Mouse (Mus musculus): ENCODE results near the gene Slc41a3. TPM values are rescaled to one million over a fixed set of nuclear protein-coding genes. Genes with fewer than 3 reads are reported as not detected.

The Slc41a3 gene
- polyA plus RNA-seq, 1 experiment, result 79.5 TPM

DNA sequence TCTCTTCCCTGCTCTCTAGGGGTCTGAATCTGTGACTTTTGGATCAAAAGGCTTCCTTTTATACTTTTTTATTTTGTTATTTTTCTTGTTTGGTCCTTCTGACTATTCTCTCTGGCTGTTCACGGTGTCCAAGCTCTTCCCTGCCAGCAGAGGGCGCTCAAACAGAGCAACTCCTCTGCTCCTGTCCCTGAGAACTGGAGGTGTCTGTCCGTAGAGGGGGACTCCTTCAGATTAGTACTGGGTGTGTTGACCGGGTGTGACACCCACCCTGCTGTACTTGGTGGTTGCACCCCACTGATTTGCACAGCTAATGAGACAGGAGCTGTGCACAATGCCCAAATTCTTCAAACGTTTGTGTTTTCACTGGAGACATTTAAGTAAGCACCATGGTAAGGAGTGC, 2.7 kb downstream of the Slc41a3 start:
- peak overlapping the region; percentile 65 for H3K4me3 ChIP-seq (ENCODE audit: control insufficient read depth, low read depth, low read length)
- no peaks in the 10 kb centered on the region for H3K27me3 ChIP-seq (ENCODE audit: control insufficient read depth, insufficient read depth, low read length)
- H3K36me3 ChIP-seq (ENCODE audit: control insufficient read depth, insufficient read depth, low read length), result no peaks in the 10 kb centered on the region
- no peak overlapping the region for H3K27ac ChIP-seq (ENCODE audit: control insufficient read depth, insufficient read depth, low read depth, low read length)
- no peak for TF ChIP-seq POLR2A (IDR thresholded peaks at IDR 0.05; ENCODE audit: control insufficient read depth, low read depth, low read length)
- peak; percentile 81; the same call in 1 of the 2 replicates for TF ChIP-seq CTCF (IDR thresholded peaks at IDR 0.05; ENCODE audit: control insufficient read depth, insufficient read depth, insufficient replicate concordance, low read depth, low read length)
- H3K4me1 ChIP-seq (ENCODE audit: control insufficient read depth, insufficient read depth, low read length), result peaks cover 8% of the 10 kb centered on the region

DNA sequence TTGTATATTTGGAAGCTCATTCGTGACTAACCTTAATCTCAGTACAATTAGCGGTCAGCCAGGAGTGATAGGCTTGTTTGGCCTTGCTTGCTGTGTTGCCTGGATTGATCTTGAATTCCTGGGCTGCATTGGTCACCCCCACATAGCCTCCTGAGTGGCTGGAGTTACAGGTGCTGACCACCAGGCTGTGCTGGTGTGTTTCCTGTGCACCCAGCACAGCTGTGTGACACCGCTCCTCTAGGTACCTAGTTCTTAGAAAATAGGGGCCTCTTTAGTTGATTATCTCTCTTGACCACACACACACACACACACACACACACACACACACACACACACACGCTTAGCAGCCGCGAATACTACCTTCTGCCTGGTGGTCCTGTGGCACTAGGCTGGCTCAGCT, 3.7 kb downstream of the Slc41a3 start:
- Histone ChIP-seq H3K36me3 (ENCODE audit: control insufficient read depth, insufficient read depth, low read length) (no peaks in the 10 kb centered on the region), H3K4me3 (ENCODE audit: control insufficient read depth, low read depth, low read length) (peak overlapping the region; percentile 65), H3K27me3 (ENCODE audit: control insufficient read depth, insufficient read depth, low read length) (no peaks in the 10 kb centered on the region), H3K4me1 (ENCODE audit: control insufficient read depth, insufficient read depth, low read length) (peaks cover 8% of the 10 kb centered on the region), H3K27ac (ENCODE audit: control insufficient read depth, insufficient read depth, low read depth, low read length) (no peak overlapping the region; the same call in 1 of the 2 replicates)
- no peak for TF ChIP-seq POLR2A (IDR thresholded peaks at IDR 0.05; ENCODE audit: control insufficient read depth, low read depth, low read length)
- TF ChIP-seq CTCF (IDR thresholded peaks at IDR 0.05; ENCODE audit: control insufficient read depth, insufficient read depth, insufficient replicate concordance, low read depth, low read length), result peak; percentile 64; the same call in 1 of the 2 replicates

DNA sequence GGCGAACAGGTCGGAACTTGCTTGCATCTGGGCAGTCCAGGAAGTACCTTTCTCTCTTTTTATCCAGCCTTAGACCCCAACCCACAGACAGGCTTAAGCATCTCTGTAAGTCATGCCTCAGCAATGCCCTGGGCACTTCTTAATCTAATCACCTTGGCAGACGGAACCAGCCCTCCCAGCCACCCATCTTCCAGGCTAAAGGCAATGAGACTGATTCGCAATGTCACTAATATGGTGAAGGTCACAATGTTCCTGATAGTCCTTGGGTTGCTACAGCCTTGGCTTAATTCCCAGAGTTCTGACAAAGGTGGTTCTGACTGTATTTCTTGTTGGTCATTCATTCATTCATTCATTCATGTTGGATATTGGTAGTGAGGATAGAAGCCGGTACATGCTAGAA, 5.7 kb downstream of the Slc41a3 start:
- peaks cover 5% of the 10 kb centered on the region for H3K4me1 ChIP-seq (ENCODE audit: control insufficient read depth, insufficient read depth, low read length)
- no peaks in the 10 kb centered on the region for H3K36me3 ChIP-seq (ENCODE audit: control insufficient read depth, insufficient read depth, low read length)
- H3K27ac ChIP-seq (ENCODE audit: control insufficient read depth, insufficient read depth, low read depth, low read length), result peak overlapping the region; percentile 25; the same call in 1 of the 2 replicates
- TF ChIP-seq CTCF (IDR thresholded peaks at IDR 0.05; ENCODE audit: control insufficient read depth, insufficient read depth, insufficient replicate concordance, low read depth, low read length) (no peak), POLR2A (IDR thresholded peaks at IDR 0.05; ENCODE audit: control insufficient read depth, low read depth, low read length) (no peak)
- no peak overlapping the region for H3K4me3 ChIP-seq (ENCODE audit: control insufficient read depth, low read depth, low read length)
- H3K27me3 ChIP-seq (ENCODE audit: control insufficient read depth, insufficient read depth, low read length), result no peaks in the 10 kb centered on the region

DNA sequence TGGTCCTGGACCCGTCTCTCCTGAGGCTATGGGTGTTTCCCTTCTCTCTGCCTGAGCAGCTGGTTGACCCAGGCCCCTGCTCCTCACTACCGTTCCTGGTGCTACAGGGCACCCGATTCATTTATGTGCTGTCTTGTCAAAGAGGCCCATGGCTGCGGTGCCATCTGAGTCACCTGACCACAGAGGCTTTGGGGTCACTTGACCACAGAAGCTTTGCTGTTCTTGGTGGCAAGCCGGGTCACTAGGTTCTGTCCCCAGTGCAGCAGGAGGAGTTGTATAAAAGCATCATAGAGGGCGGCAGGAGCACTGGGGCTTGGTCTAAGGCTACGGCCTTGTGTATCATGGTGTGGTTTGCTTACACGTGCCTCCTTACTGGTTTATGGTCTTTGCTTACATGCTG, 8.8 kb downstream of the Slc41a3 start:
- no peaks in the 10 kb centered on the region for H3K27me3 ChIP-seq (ENCODE audit: control insufficient read depth, insufficient read depth, low read length)
- H3K36me3 ChIP-seq (ENCODE audit: control insufficient read depth, insufficient read depth, low read length), result no peaks in the 10 kb centered on the region
- no peak overlapping the region for H3K27ac ChIP-seq (ENCODE audit: control insufficient read depth, insufficient read depth, low read depth, low read length)
- TF ChIP-seq CTCF (IDR thresholded peaks at IDR 0.05; ENCODE audit: control insufficient read depth, insufficient read depth, insufficient replicate concordance, low read depth, low read length) (no peak), POLR2A (IDR thresholded peaks at IDR 0.05; ENCODE audit: control insufficient read depth, low read depth, low read length) (no peak)
- H3K4me1 ChIP-seq (ENCODE audit: control insufficient read depth, insufficient read depth, low read length), result peaks cover 2% of the 10 kb centered on the region; the same call in 1 of the 2 replicates
- H3K4me3 ChIP-seq (ENCODE audit: control insufficient read depth, low read depth, low read length), result no peak overlapping the region

DNA sequence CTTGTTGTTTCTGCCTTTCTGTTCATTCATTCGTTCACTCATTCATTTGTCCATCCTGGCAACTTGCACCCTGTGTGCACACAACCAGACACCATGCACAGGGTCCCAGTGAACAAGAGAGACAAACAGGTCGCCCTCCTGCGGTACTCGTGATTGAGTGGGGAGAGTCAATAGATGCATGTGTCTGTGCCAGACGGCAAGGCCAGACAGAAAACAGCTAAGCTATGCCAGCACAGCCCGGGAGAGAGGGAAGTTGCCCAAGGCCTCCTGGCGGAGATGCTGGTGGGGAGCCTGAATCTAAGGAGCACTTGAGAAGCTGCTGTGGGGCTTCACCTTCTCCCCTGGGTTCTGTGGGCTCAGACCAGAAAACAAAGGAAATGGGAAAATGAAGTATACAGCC, 10.8 kb downstream of the Slc41a3 start:
- 0 out of 2 replicates have a peak, but pooled peaks cover 2% of the 10 kb centered on the region for H3K4me1 ChIP-seq (ENCODE audit: control insufficient read depth, insufficient read depth, low read length)
- no peak for TF ChIP-seq CTCF (IDR thresholded peaks at IDR 0.05; ENCODE audit: control insufficient read depth, insufficient read depth, insufficient replicate concordance, low read depth, low read length)
- no peak for TF ChIP-seq POLR2A (IDR thresholded peaks at IDR 0.05; ENCODE audit: control insufficient read depth, low read depth, low read length)
- H3K27ac ChIP-seq (ENCODE audit: control insufficient read depth, insufficient read depth, low read depth, low read length), result no peak overlapping the region
- H3K4me3 ChIP-seq (ENCODE audit: control insufficient read depth, low read depth, low read length), result no peak overlapping the region
- H3K36me3 ChIP-seq (ENCODE audit: control insufficient read depth, insufficient read depth, low read length), result no peaks in the 10 kb centered on the region
- no peaks in the 10 kb centered on the region for H3K27me3 ChIP-seq (ENCODE audit: control insufficient read depth, insufficient read depth, low read length)

DNA sequence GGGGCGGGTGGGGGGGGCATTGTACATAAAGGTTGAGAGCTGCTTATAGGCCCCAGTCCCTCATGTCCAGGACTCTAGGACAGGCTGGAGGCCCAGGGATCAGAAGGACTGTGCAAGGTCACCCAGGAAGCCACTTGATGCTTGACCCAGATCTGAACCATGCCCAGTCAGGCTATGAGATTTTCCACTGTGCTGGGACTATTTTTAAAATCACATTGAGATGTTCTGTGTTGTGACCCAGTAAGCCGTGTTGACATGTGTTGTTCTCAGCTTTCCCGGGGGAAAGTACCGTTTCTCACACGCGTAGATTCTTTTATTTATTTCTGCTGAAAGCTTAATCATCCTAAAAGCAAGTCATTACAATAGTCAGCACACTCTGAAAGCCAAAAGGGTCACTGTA, 11.5 kb downstream of the Slc41a3 start:
- no peaks in the 10 kb centered on the region for H3K36me3 ChIP-seq (ENCODE audit: control insufficient read depth, insufficient read depth, low read length)
- no peaks in the 10 kb centered on the region for H3K27me3 ChIP-seq (ENCODE audit: control insufficient read depth, insufficient read depth, low read length)
- H3K4me1 ChIP-seq (ENCODE audit: control insufficient read depth, insufficient read depth, low read length), result 0 out of 2 replicates have a peak, but pooled peaks cover 2% of the 10 kb centered on the region
- TF ChIP-seq CTCF (IDR thresholded peaks at IDR 0.05; ENCODE audit: control insufficient read depth, insufficient read depth, insufficient replicate concordance, low read depth, low read length), result no peak
- no peak for TF ChIP-seq POLR2A (IDR thresholded peaks at IDR 0.05; ENCODE audit: control insufficient read depth, low read depth, low read length)
- H3K4me3 ChIP-seq (ENCODE audit: control insufficient read depth, low read depth, low read length), result no peak overlapping the region
- H3K27ac ChIP-seq (ENCODE audit: control insufficient read depth, insufficient read depth, low read depth, low read length), result no peak overlapping the region

DNA sequence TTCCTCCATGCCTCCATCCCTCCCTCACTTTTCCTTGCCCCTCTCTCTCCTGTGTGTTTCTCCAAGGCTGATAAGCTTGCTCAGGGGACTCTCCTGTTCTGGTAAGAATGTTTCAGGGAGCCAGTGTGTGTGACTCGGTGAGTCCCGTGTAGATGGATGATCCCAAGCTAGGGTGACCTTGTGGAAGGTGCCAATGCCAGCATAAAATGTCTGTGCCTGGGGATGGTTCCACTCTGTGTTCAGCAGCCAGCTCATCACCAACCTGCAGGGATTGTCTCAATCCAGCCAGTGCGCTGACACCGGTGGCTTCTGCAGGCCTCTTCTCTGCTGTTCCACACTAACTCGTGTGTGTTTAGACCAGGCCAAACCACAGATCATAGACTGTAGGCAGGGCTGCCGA, 12.0 kb downstream of the Slc41a3 start:
- Histone ChIP-seq H3K4me3 (ENCODE audit: control insufficient read depth, low read depth, low read length) (no peak overlapping the region), H3K27ac (ENCODE audit: control insufficient read depth, insufficient read depth, low read depth, low read length) (no peak overlapping the region), H3K36me3 (ENCODE audit: control insufficient read depth, insufficient read depth, low read length) (no peaks in the 10 kb centered on the region), H3K4me1 (ENCODE audit: control insufficient read depth, insufficient read depth, low read length) (0 out of 2 replicates have a peak, but pooled peaks cover 2% of the 10 kb centered on the region), H3K27me3 (ENCODE audit: control insufficient read depth, insufficient read depth, low read length) (no peaks in the 10 kb centered on the region)
- TF ChIP-seq POLR2A (IDR thresholded peaks at IDR 0.05; ENCODE audit: control insufficient read depth, low read depth, low read length), result no peak
- TF ChIP-seq CTCF (IDR thresholded peaks at IDR 0.05; ENCODE audit: control insufficient read depth, insufficient read depth, insufficient replicate concordance, low read depth, low read length), result no peak

DNA sequence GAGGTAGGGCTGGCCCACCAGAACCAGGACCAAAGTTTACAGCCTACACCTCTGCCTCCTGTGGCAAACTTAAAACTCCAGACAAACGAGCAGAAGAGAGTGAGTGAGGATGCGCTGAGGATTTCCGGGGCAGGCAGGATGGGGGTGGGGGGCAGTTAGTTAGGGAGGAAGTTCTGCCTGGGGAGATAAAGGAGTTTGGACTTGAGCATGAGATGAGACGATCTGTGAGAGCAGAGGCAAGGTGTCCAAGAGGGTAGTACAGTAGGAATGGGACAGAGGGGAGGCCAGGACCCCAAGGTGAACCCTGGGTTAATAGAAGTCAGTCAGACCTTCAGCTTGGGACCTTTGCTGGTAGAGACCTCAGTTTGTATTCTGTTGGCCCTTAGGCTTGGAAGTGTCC, 13.7 kb downstream of the Slc41a3 start:
- no peaks in the 10 kb centered on the region for H3K27me3 ChIP-seq (ENCODE audit: control insufficient read depth, insufficient read depth, low read length)
- no peak overlapping the region for H3K27ac ChIP-seq (ENCODE audit: control insufficient read depth, insufficient read depth, low read depth, low read length)

More for the DNA sequence above, 13.7 kb downstream of the Slc41a3 start:
- TF ChIP-seq POLR2A (IDR thresholded peaks at IDR 0.05; ENCODE audit: control insufficient read depth, low read depth, low read length) (no peak), CTCF (IDR thresholded peaks at IDR 0.05; ENCODE audit: control insufficient read depth, insufficient read depth, insufficient replicate concordance, low read depth, low read length) (no peak)
- no peaks in the 10 kb centered on the region for H3K36me3 ChIP-seq (ENCODE audit: control insufficient read depth, insufficient read depth, low read length)
- H3K4me3 ChIP-seq (ENCODE audit: control insufficient read depth, low read depth, low read length), result no peak overlapping the region
- 0 out of 2 replicates have a peak, but pooled peaks cover 3% of the 10 kb centered on the region for H3K4me1 ChIP-seq (ENCODE audit: control insufficient read depth, insufficient read depth, low read length)

Data from testis, adult 2 months (tissue).